ENCODE assay signal across 10 mouse cellular contexts in the genomic region with DNA sequence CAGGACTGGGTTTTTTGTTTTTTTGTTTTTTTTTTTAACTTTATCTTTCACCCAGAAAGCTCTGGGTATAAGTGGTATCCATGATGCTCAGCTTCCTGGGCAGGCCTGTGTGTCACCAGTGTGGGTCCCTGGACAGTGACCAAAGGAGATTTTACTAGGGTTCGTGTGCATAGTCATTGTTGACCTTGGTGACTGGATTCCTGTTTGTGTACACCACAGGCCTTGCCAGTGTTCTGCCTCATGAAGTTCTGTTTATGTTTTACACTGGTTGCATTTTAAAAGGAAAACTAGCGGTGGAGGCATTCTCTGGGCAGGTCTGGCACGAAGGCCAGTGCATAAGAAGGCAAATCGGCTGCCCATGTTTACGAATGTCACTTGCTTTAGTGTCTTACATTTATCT.
DNase-seq lines count a peak whose midpoint lies in the region; ATAC-seq lines count a peak whose summit lies in the region.
"Had no signal": no experiment of that assay in that cellular context is flagged by ENCODE, and none has a peak within 500 bp of the region (broad histone marks: within the 10 kb centered on the region; RNA-seq: fewer than 3 reads in every experiment).

No protein-coding gene starts in this region.

- no peak for ATAC-seq in intestine, embryonic 16.5 days
- peak; percentile 56 for ATAC-seq in liver, embryonic 15.5 days (ENCODE audit: insufficient read depth)
- no peak for ATAC-seq in CD4-positive, CD25-positive, alpha-beta regulatory T cell, adult 4 months
- no peak for ATAC-seq in erythroblast, adult 5-6 weeks (replicated peaks; ENCODE audit: low FRiP score, poor library complexity, severe bottlenecking)

- no peak overlapping the region for H3K4me3 ChIP-seq in heart, embryonic 10.5 days
- peak overlapping the region; percentile 28 for H3K4me3 ChIP-seq in intestine, embryonic 16.5 days (ENCODE audit: low read length)
- 0 out of 2 replicates have a peak overlapping the region, but pooled peaks have one; percentile 0 for H3K4me3 ChIP-seq in liver, embryonic 15.5 days (replicated peaks)

- H3K4me2 ChIP-seq in intestine, embryonic 16.5 days (ENCODE audit: low read depth, low read length), result peak overlapping the region; percentile 38
- H3K4me2 ChIP-seq in liver, embryonic 15.5 days, result peak overlapping the region; percentile 11; the same call in 1 of the 2 replicates
- H3K4me2 ChIP-seq: hindbrain, embryonic 14.5 days had no signal

- H3K9me3 ChIP-seq in heart, embryonic 10.5 days, result no peaks in the 10 kb centered on the region
- H3K9me3 ChIP-seq in intestine, embryonic 16.5 days (ENCODE audit: control insufficient read depth, low read length), result no peaks in the 10 kb centered on the region
- no peaks in the 10 kb centered on the region for H3K9me3 ChIP-seq in liver, embryonic 15.5 days (replicated peaks)

- no peak overlapping the region for H3K9ac ChIP-seq in intestine, embryonic 16.5 days (ENCODE audit: low read depth, low read length)
- H3K9ac ChIP-seq in liver, embryonic 15.5 days, result no peak overlapping the region
- H3K9ac ChIP-seq: hindbrain, embryonic 14.5 days had no signal

- H3K36me3 ChIP-seq in heart, embryonic 10.5 days, result no peaks in the 10 kb centered on the region
- no peaks in the 10 kb centered on the region for H3K36me3 ChIP-seq in intestine, embryonic 16.5 days (ENCODE audit: control insufficient read depth, insufficient read depth, low read length)
- H3K36me3 ChIP-seq in liver, embryonic 15.5 days (replicated peaks), result no peaks in the 10 kb centered on the region

- 76% methylated on average over 5 of the region's 5 CpGs for WGBS in heart, embryonic 10.5 days
- WGBS in intestine, embryonic 16.5 days, result 50% methylated on average over 5 of the region's 5 CpGs
- 56% methylated on average over 5 of the region's 5 CpGs for WGBS in liver, embryonic 15.5 days (ENCODE audit: insufficient replicate concordance)

- H3K4me1 ChIP-seq in heart, embryonic 10.5 days, result peaks cover 52% of the 10 kb centered on the region
- peaks cover 20% of the 10 kb centered on the region for H3K4me1 ChIP-seq in intestine, embryonic 16.5 days (ENCODE audit: control insufficient read depth, insufficient read depth, low read length)
- no peaks in the 10 kb centered on the region; the same call in 1 of the 2 replicates for H3K4me1 ChIP-seq in liver, embryonic 15.5 days (replicated peaks)

- H3K27ac ChIP-seq in heart, embryonic 10.5 days, result 0 out of 2 replicates have a peak overlapping the region, but pooled peaks have one; percentile 29
- H3K27ac ChIP-seq in intestine, embryonic 16.5 days (ENCODE audit: low read length), result peak overlapping the region; percentile 57
- no peak overlapping the region for H3K27ac ChIP-seq in liver, embryonic 15.5 days (replicated peaks)
- H3K27ac ChIP-seq: hindbrain, embryonic 14.5 days had no signal

- no peak for DNase-seq in heart, embryonic 10.5 days (ENCODE audit: low spot score)
- DNase-seq in heart, adult 8-10 months (ENCODE audit: low spot score), result no peak
- peak; percentile 32 for DNase-seq in adrenal gland, postnatal 10 days
- DNase-seq in neural tube, embryonic 10.5 days (ENCODE audit: extremely low spot score, low spot score), result no peak
- DNase-seq: retina, postnatal 1 day had no signal

- no peaks in the 10 kb centered on the region for H3K27me3 ChIP-seq in heart, embryonic 10.5 days (ENCODE audit: insufficient read depth, poor library complexity, severe bottlenecking)
- no peaks in the 10 kb centered on the region for H3K27me3 ChIP-seq in intestine, embryonic 16.5 days (replicated peaks; ENCODE audit: control insufficient read depth, insufficient read depth, low read length)
- H3K27me3 ChIP-seq in liver, embryonic 15.5 days, result no peaks in the 10 kb centered on the region
